Mouse (Mus musculus) lung, postnatal 0 days (tissue): ENCODE data around the gene Bcl2. TPM values are rescaled to one million over a fixed set of nuclear protein-coding genes. Genes with fewer than 3 reads are reported as not detected.

Source experiments
- ATAC-seq: fragments of 200-750 bp; cut with Nextera tagmentation; 2 replicates; pipeline ENCODE4 v1.8.0; 2017; ENCODE audit warnings: moderate library complexity
- DNase-seq: peaks from one replicate; pipeline ENCODE4 v3.0.0-alpha.2; 2016; ENCODE audit warnings: low spot score
- H3K27ac ChIP-seq: fragments of 300-500 bp; sonication (generic); 2 replicates; pipeline ENCODE4 v1.5.1; 2014; ENCODE audit warnings: antibody characterized with exemption, mild to moderate bottlenecking, low read length, mixed read lengths
- H3K27me3 ChIP-seq: fragments of 300-500 bp; sonication (generic); replicated peaks from 2 replicates; pipeline ENCODE4 v1.6.1; 2014; ENCODE audit warnings: low read length, mixed read lengths; ENCODE audit not compliant: insufficient read depth
- H3K36me3 ChIP-seq: fragments of 300-500 bp; sonication (generic); 2 replicates; pipeline ENCODE4 v1.6.1; 2014; ENCODE audit warnings: low read length, mixed read lengths; ENCODE audit not compliant: insufficient read depth
- H3K4me1 ChIP-seq: fragments of 300-500 bp; sonication (generic); 2 replicates; pipeline ENCODE4 v1.6.1; 2014; ENCODE audit warnings: antibody characterized with exemption, low read depth, low read length, mixed read lengths; ENCODE audit not compliant: insufficient read depth
- H3K4me2 ChIP-seq: fragments of 300-500 bp; sonication (generic); replicated peaks from 2 replicates; pipeline ENCODE4 v1.6.1; 2014; ENCODE audit warnings: low read depth, mild to moderate bottlenecking, low read length, moderate library complexity, mixed read lengths
- H3K4me3 ChIP-seq: fragments of 300-500 bp; sonication (generic); 2 replicates; pipeline ENCODE4 v1.5.1; 2014; ENCODE audit warnings: low read depth, low read length
- H3K9ac ChIP-seq: fragments of 300-500 bp; sonication (generic); replicated peaks from 2 replicates; pipeline ENCODE4 v1.6.1; 2014; ENCODE audit warnings: low read depth, mild to moderate bottlenecking
- H3K9me3 ChIP-seq: fragments of 300-500 bp; sonication (generic); 2 replicates; pipeline ENCODE4 v1.6.1; 2016; ENCODE audit warnings: low read length, mixed read lengths
- CTCF ChIP-seq: IDR thresholded peaks from 2 replicates; pipeline ENCODE4 v1.5.1; 2016; ENCODE audit warnings: antibody characterized with exemption, mild to moderate bottlenecking
- EP300 ChIP-seq: IDR thresholded peaks from 2 replicates; pipeline ENCODE4 v1.6.1; 2016; ENCODE audit warnings: antibody characterized with exemption, mild to moderate bottlenecking, control low read depth
- WGBS: fragments of 180-500 bp; shearing (Covaris S2); extraction: QIAGEN DNeasy Blood & Tissue Kit; methylation state at CpG from one replicate; pipeline ENCODE4 v1.1.7; 2014; 5-methylcytosine and 5-hydroxymethylcytosine counted together
- polyA plus RNA-seq: library from polyadenylated mRNA; unstranded; fragments of >200 nt; fragmentation: Nextera tagmentation; extraction: Ambion mirVana; gene quantifications from 2 replicates; pipeline ENCODE4 v1.2.1, GENCODE M21; 2015

Gene Bcl2
- polyA plus RNA-seq, 1 experiment from 2014 or later, result 5.7 TPM

GRCm38 (mm10) chr1:106658293-106658847, 55.7 kb downstream of the Bcl2 start:
- H3K4me2 ChIP-seq, result no peak overlapping the region
- H3K9me3 ChIP-seq, result no peaks in the 10 kb centered on the region
- no peaks in the 10 kb centered on the region for H3K27me3 ChIP-seq
- H3K36me3 ChIP-seq, result no peaks in the 10 kb centered on the region
- DNase-seq (no peak), ATAC-seq (no peak)
- H3K27ac ChIP-seq, result no peak overlapping the region
- no peak for TF ChIP-seq EP300
- no peak for TF ChIP-seq CTCF
- no peak overlapping the region for H3K9ac ChIP-seq
- H3K4me1 ChIP-seq, result no peaks in the 10 kb centered on the region
- WGBS, result 64% methylated on average over 4 of the region's 5 CpGs
- no peak overlapping the region for H3K4me3 ChIP-seq

GRCm38 (mm10) chr1:106656207-106656738, 57.8 kb downstream of the Bcl2 start:
- Histone ChIP-seq H3K36me3 (no peaks in the 10 kb centered on the region), H3K4me3 (no peak overlapping the region), H3K4me1 (no peaks in the 10 kb centered on the region), H3K9ac (no peak overlapping the region), H3K27ac (no peak overlapping the region), H3K4me2 (no peak overlapping the region), H3K9me3 (no peaks in the 10 kb centered on the region), H3K27me3 (no peaks in the 10 kb centered on the region)
- DNase-seq (no peak), ATAC-seq (no peak)
- WGBS, result 61% methylated on average over 5 of the region's 5 CpGs
- TF ChIP-seq EP300, result no peak

GRCm38 (mm10) chr1:106654254-106654653, 59.8 kb downstream of the Bcl2 start:
- ATAC-seq (no peak), DNase-seq (no peak)
- WGBS, result 90% methylated on average over 6 of the region's 6 CpGs
- H3K9ac ChIP-seq, result no peak overlapping the region
- H3K4me1 ChIP-seq, result no peaks in the 10 kb centered on the region
- no peaks in the 10 kb centered on the region for H3K36me3 ChIP-seq
- H3K27me3 ChIP-seq, result no peaks in the 10 kb centered on the region
- TF ChIP-seq EP300, result no peak
- no peak for TF ChIP-seq CTCF
- no peak overlapping the region for H3K4me3 ChIP-seq
- no peak overlapping the region for H3K4me2 ChIP-seq
- H3K27ac ChIP-seq, result no peak overlapping the region
- no peaks in the 10 kb centered on the region for H3K9me3 ChIP-seq

- Histone ChIP-seq H3K36me3 (no peaks in the 10 kb centered on the region), H3K9me3 (no peaks in the 10 kb centered on the region), H3K27me3 (no peaks in the 10 kb centered on the region), H3K4me2 (no peak overlapping the region), H3K4me1 (no peaks in the 10 kb centered on the region), H3K4me3 (no peak overlapping the region), H3K27ac (no peak overlapping the region), H3K9ac (no peak overlapping the region)
- TF ChIP-seq CTCF (no peak), EP300 (no peak)
- ATAC-seq (no peak), DNase-seq (no peak)
- WGBS, result 53% methylated on average over 4 of the region's 4 CpGs
These were observed 60.6 kb downstream of the Bcl2 start for GRCm38 (mm10) chr1:106653441-106653860.

- Histone ChIP-seq H3K9me3 (no peaks in the 10 kb centered on the region), H3K27ac (no peak overlapping the region), H3K9ac (no peak overlapping the region), H3K36me3 (no peaks in the 10 kb centered on the region), H3K4me3 (no peak overlapping the region), H3K4me2 (no peak overlapping the region), H3K27me3 (no peaks in the 10 kb centered on the region), H3K4me1 (no peaks in the 10 kb centered on the region)
- no peak for ATAC-seq
- no peak for DNase-seq
- WGBS, result 68% methylated on average over 7 of the region's 7 CpGs
- TF ChIP-seq EP300 (no peak), CTCF (no peak)
These were observed 62.9 kb downstream of the Bcl2 start for GRCm38 (mm10) chr1:106651211-106651610.

GRCm38 (mm10) chr1:106650427-106650826, 63.6 kb downstream of the Bcl2 start:
- H3K27ac ChIP-seq, result no peak overlapping the region
- WGBS, result 90% methylated on average over 4 of the region's 4 CpGs
- H3K27me3 ChIP-seq, result no peaks in the 10 kb centered on the region

More at GRCm38 (mm10) chr1:106650427-106650826, 63.6 kb downstream of the Bcl2 start:
- H3K9me3 ChIP-seq, result no peaks in the 10 kb centered on the region
- no peaks in the 10 kb centered on the region for H3K36me3 ChIP-seq
- H3K9ac ChIP-seq, result no peak overlapping the region
- no peak for TF ChIP-seq EP300
- TF ChIP-seq CTCF, result no peak
- no peak overlapping the region for H3K4me3 ChIP-seq
- no peaks in the 10 kb centered on the region for H3K4me1 ChIP-seq
- DNase-seq (no peak), ATAC-seq (no peak)
- no peak overlapping the region for H3K4me2 ChIP-seq
